Mouse (Mus musculus): ENCODE data around the gene Nav2.

DNA sequence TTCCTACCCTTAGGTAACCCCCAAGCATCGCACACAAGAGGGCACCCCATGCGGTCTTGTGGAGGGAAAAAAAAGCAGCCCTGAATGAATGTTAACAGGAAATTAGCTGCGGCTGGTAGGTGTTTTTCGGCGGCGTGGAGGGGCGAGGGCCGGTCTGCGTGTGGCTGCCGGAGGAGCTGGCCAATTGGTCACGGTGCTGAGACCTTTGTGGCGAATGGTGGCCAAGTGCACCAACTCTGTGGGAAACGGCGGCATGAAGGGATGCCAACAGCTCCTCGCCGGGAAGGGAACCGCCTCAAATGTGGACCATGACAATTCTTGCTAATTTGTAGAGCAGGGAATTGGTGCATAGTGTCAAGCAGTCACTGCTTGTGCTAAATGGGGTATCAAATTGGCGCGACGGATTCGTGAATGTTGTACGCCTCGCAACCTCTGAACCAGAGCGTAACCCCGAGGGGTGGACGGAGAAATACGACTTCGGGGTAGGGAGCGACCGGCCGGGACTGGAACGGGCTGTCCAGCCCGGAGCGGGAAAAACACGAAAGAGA, 726.6 kb downstream of the Nav2 start:
- TF ChIP-seq POLR2A (IDR thresholded peaks at IDR 0.05; ENCODE audit: borderline replicate concordance, extremely low read depth, insufficient read depth, insufficient read length, poor library complexity, severe bottlenecking) (no peak), CTCF (IDR thresholded peaks at IDR 0.05; ENCODE audit: borderline replicate concordance, extremely low read depth, insufficient read depth, insufficient read length) (no peak)
